Mouse (Mus musculus) T-helper 17 cell (primary cell): ENCODE results near the gene Ctf2.

Experiments
- in situ Hi-C, 2 experiments: fragments of 300-600 bp; cut with MboI, MseI; formaldehyde crosslinking; loops; 1 replicate in 1 of 2; 2 replicates in 1 of 2; pipeline ENCODE4 v1.15.1; 2025; ENCODE audit warnings: high pct_unique_total_duplicates in 2 of 2

Gene Ctf2

GRCm38 (mm10) chr7:127760478-127760877 lies 28.5 kb upstream of the Ctf2 start:
- in situ Hi-C loops, result loop anchor here in 1 of 2 experiments (10.0 kb wide), 1 partner anchor 86 kb away; no protein-coding TSS in a partner anchor

DNA sequence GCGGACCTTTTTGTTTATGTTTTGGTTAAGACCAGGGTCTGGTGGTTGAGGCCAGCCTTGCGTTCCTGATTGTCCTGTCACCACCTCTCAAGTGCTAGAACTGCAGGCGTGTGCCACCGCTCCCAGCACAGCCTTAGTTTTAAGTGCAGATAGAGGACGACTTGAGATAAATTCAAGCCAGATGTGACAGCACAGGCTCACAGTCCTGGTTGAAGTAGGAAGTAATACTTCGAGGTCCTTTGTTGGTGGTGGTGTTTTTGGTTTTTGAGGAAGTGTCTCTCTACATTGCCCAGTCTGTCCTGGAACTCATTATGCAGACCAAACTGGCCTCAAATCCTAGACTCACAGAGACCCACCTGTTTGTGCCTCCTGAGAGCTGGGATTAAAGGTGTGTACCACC lies 27.8 kb upstream of the Ctf2 start:
- in situ Hi-C loops, result loop anchor here in 1 of 2 experiments (10.0 kb wide), 1 partner anchor 85 kb away; no protein-coding TSS in a partner anchor

DNA sequence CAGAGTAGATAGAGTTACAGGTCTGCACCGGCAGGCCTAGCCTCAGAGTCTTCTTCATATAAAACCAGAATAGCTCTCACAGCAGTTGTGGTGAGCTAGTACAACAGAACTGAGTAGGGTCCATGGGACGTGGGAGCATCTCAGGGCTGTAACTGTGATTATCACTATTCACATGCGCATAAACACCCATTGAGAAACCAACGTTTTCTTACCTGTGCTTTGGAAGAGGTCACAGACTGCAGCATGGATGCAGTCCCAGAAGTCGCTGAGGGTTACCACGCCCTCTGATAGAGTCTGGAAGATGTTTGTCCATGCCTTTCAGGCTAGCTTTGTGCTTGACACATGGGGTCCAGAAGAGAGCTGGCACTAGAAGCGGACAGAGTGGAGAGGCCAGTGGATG lies 21.8 kb upstream of the Ctf2 start:
- in situ Hi-C loops, result loop anchor here in 1 of 2 experiments (5.0 kb wide), 1 partner anchor 76 kb away; no protein-coding TSS in a partner anchor

- in situ Hi-C loops, result loop anchor here in 1 of 2 experiments (5.0 kb wide), 1 partner anchor 76 kb away; no protein-coding TSS in a partner anchor
Measured at GRCm38 (mm10) chr7:127753158-127753557, 21.2 kb upstream of the Ctf2 start.

DNA sequence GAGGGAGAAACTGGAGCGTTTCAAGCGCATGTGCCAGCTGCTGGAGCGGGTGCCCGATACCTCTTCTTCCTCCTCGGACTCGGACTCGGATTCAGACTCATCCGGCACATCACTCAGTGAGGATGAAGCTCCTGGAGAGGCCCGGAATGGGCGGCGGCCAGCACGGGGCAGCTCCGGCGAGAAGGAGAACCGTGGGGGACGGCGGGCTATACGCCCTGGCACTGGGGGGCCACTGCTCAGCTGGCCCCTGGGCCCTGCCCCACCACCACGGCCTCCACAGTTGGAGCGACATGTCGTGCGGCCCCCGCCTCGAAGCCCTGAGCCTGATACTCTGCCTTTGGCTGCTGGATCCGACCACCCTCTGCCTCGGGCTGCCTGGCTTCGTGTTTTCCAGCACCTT lies 20.1 kb upstream of the Ctf2 start:
- in situ Hi-C loops, result loop anchor here in 1 of 2 experiments (5.0 kb wide), 1 partner anchor 75 kb away; no protein-coding TSS in a partner anchor

GRCm38 (mm10) chr7:127751619-127752018 lies 19.7 kb upstream of the Ctf2 start:
- in situ Hi-C loops, result loop anchor here in 1 of 2 experiments (5.0 kb wide), 1 partner anchor 74 kb away; no protein-coding TSS in a partner anchor

DNA sequence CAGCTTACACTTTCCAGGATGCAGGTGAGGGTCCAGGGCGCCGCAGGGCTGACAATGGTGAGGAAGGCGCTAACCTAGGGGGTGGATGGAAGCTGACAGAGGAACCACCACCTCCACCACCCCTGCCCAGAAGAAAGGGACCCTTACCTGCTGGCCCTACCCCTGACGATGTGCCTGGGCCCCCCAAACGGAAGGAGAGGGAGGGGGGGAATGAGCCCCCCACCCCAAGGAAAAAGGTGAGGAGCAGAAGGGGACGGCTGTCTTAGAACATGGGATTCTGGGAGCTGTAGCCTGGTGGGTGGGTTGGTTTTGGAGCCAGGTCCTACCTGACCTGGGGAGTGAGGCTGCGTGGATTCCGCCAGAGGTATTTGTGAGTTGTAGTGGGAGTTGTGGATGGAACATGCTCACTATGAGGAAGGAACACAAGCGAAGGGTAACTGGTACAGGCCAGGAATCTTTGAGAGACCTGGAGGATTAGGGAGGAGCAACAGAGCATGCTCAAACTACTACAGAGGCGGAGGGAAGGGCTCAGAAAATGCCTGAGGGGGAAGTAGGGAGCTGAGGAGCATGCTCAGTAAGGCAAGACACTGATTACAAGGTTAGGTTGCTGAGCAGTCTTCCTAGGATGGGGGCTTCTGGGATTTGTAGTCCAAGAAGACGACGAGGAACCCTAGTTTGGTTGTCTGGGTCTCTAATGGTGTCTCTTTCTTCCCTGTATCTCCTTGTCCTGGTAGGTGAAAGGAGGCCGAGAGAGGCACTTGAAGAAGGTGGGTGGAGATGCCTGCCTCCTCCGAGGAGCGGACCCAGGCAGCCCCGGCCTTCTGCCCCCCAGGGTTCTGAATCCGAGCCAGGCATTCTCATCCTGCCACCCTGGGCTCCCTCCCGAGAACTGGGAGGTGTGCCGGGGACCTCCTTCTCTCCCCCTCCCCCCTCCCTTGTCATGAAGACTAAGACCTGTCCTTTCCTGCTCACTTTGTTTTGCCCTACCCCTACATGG lies 18.5 kb upstream of the Ctf2 start:
- in situ Hi-C loops, result loop anchor here in 1 of 2 experiments (5.0 kb wide), 1 partner anchor 73 kb away; no protein-coding TSS in a partner anchor

DNA sequence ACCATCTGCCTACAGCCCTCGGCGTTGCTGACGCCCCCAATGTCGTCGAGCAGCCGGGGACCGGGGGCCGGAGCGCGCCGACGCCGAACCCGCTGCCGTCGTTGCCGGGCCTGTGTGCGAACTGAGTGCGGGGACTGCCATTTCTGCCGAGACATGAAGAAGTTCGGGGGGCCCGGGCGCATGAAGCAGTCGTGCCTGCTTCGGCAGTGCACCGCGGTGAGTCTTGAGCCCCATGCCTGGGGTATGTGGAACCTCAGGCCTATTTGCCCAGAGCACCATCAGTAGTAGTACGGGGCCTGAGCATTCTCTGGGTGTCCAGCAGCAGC lies 16.2 kb upstream of the Ctf2 start:
- in situ Hi-C loops, result no loop called here

- in situ Hi-C loops, result no loop called here
Measured at GRCm38 (mm10) chr7:127747559-127748234, 15.7 kb upstream of the Ctf2 start.

DNA sequence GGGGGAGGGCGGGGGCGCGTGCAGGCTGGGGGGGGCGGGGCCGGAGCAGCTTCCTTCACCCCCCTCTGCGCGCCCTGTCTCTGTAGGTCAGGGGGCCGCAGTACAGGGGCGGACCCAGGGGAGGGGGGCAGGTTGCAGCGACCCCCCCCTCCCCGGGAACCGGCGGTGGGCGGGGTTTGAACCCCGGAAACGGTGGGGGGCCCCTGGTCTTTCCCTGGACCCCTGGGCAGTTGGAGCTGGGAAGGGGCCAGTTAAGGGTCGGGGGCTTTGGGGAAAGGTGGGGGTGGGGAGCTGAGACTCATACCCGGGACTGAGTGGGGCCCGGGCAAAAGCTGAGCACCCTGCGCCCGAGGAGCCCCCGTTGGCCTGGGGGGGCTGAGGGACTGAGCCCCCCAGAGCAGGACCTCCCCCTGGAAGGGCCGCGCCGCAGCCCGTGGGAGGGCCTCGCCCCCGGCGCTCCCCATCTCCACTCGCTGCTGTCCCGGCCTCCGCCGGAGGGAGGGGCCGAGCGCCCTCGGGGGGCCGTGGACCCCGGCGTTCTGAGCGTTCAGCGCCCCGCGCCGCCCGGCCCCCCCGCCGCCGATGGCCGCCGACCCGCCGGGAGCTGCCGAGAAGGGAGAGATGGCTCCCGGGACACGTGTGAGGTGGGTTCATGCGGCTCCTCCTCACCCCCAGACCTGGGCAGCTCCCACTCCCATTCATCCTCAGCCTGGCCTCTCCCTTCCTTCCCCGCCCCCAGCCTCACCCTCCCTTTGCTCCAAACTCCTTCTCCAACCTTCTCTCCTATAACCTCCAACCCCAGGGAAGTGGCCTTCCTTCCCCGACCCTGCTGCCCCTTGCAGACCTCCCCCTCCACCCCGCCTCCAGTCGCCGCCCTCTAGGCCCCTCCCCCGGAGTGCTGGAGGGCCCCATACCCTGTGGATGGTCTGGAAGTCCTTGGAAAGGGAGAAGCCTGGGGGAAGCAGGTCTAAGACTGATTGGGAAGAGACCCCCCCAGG lies 14.8 kb upstream of the Ctf2 start:
- in situ Hi-C loops, result no loop called here

DNA sequence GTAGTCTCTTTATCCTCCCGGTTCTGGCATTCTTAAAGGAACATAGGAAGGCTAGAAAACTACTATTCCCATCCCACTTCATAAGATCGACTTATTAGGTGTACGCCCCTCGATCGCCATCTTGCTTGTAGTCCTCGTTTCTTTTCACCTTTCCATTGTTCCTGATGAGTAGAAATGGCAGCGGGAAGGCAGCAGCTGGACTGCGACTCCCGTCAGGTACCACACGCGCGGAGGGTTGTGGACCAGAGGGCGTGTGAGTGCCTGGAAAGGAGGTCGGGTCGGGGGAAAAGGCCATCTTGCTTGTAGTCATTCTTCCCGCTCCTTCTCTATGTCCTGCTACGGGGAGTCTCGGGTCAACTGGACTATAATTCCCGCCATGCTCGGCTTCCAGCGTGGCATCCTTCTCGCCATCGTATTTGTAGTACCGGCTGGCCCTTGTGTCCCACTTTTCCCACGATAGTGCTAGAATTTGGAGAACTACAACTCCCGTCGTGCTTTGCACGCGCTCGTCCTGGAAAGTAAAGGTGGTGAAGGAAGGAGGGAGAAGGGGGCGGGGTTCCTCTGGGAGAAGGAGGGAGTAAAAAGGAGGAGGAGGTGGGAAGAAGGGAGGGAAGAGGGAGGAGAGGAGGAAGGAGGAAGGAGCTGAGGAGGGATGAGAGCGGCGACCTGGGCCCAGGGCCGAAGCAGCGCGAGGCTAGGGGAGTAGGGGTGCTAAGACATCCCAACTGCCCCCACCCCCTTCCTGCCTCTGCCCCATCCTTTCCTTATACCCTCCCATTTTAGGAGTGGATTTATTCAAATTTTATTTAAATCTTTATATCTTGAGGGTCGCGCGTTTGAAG lies 13.9 kb upstream of the Ctf2 start:
- in situ Hi-C loops, result no loop called here

DNA sequence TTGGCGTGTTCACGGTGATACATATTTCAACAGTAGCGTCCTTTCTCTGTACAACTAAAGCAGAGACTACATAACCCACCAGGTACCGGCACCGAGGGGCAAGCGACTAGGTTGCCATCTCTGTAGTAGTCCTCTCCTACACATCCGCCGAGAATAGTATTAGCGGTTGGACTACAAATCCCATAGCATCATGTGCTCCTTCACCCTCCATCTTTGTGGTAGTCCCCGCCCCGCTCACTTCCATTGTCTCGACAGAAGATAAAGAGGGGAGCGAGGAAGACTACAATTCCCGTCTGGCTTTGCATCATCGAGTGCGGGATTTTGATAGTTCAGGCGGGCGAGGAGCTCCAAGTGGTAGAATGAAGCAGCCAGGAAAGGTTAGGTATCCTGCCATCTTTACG lies 13.3 kb upstream of the Ctf2 start:
- in situ Hi-C loops, result no loop called here

DNA sequence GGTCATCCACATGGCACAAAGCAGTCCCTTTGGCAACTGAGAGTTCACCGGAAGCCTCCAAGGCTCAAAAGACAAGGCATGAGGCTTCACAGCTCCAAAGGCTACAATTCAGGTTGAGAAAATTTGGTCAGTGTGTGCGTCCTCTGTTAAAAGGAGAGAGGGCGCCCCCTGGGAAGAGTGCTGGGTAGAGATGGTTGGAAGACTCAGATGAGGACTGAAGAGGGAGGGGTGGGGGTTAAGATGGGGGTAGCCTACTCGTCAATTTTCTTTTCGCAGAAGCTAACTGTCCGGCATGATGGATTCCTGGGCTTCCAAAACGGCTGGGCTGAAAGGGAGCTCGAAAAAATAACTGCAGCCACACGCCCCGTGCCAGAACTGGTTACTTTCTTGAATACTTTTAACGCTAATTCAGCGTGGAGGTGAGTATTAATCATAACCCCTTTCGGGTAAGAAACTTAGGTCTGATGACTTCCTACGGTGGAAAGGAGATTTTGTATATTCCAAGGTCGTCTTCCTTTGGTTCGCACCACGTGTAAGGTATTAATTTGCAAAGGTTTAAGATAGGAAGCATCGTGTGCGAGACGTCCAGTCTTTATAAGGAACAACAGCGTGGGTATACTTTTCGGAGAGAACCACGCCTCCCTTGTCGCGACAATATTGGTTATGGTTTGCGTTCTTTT lies 12.5 kb upstream of the Ctf2 start, which contains the start of gene Fbxl19:
Fbxl19 (plus strand) TSS at position 178 of the 680 bp plus-strand sequence.
- in situ Hi-C loops, result no loop called here

GRCm38 (mm10) chr7:127730170-127730569 lies 1.8 kb downstream of the Ctf2 start:
- in situ Hi-C loops, result no loop called here

DNA sequence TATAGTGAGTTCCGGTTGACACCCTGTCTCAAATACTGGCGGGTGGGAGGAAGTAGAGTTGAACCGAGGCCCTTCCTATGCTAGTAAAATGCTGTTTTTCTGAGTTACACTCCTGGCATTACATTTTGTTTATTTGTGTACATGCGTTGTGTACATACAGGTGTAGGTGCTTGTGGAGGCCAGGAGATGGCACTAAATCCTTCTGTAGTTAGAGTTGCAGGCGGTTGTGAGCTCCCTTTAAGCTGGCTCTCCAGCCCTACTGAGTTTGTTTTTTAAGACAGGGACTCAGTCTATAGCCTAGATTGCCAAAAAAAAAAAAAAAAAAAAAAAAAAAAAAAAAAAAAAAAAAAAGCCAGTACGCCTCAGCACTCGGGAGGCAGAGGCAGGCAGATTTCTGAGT lies 4.1 kb downstream of the Ctf2 start:
- in situ Hi-C loops, result no loop called here

- in situ Hi-C loops, result no loop called here
Measured at GRCm38 (mm10) chr7:127725924-127726323, 6.0 kb downstream of the Ctf2 start.

- in situ Hi-C loops, result no loop called here
Measured at GRCm38 (mm10) chr7:127725490-127725889, 6.5 kb downstream of the Ctf2 start.

DNA sequence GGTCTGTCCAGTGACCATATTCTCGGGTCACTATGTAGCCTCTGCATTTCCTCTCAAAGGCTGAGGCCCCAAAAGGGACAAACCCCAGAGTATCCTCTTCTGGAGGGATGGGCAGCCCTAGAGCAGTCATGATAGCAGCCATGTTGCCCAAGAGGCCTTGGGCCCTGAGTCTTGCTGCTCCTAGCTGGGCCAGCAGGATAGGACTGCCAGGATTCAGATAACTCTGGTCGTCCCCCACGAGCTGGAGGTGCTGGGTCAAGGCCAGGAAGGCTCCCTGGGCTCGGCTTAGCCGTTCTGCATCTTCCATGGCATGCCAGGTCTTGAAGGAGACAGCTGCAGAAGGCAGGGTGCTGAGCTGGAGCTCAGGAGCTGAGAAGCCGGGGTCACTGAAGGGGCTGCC lies 12.7 kb downstream of the Ctf2 start:
- in situ Hi-C loops, result no loop called here

- in situ Hi-C loops, result no loop called here
Measured at GRCm38 (mm10) chr7:127718339-127718738, 13.6 kb downstream of the Ctf2 start.
